ENCODE assay signal across 8 mouse cellular contexts in the genomic region with DNA sequence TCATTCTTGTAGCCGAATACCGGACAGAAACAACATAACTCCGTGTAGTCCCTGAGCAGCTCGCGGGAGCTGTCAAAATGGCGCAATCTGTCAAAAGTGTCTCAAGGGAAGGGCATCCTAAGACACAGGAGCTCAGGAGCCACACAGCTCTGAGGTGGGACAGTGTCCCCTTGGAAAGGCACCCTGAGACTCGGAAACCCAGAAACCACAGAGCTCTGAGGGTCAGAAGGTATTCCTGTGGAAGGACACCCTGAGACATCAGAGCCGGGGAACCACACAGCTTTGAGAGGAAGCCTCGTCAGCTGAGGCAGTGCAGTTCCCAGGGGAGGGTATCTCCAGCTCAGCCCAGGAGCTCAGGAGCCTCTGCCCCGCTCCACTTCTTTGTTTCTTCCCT. TPM values are rescaled to one million over a fixed set of nuclear protein-coding genes. Genes with fewer than 3 reads are reported as not detected.
DNase-seq lines count a peak whose midpoint lies in the region; ATAC-seq and TF ChIP-seq lines count a peak whose summit lies in the region.

No protein-coding gene starts in this region.

- WGBS in heart, embryonic 14.5 days: 4% methylated on average over 10 of the region's 10 CpGs
- 3% methylated on average over 10 of the region's 10 CpGs for WGBS in liver, embryonic 12.5 days (ENCODE audit: insufficient replicate concordance)
- 2% methylated on average over 10 of the region's 10 CpGs for WGBS in olfactory bulb, adult 2 months

- no peaks in the 10 kb centered on the region; the same call in 1 of the 2 replicates for H3K36me3 ChIP-seq in testis, adult 2 months (ENCODE audit: control insufficient read depth, insufficient read depth, low read length)
- H3K36me3 ChIP-seq in heart, embryonic 14.5 days (ENCODE audit: control insufficient read depth, insufficient read depth, low read length): peaks cover 11% of the 10 kb centered on the region
- peaks cover 17% of the 10 kb centered on the region for H3K36me3 ChIP-seq in liver, embryonic 12.5 days

- no peak for TF ChIP-seq CTCF in testis, adult 2 months (IDR thresholded peaks at IDR 0.05; ENCODE audit: control insufficient read depth, insufficient read depth, insufficient replicate concordance, low read depth, low read length)
- TF ChIP-seq CTCF in olfactory bulb, adult 2 months (IDR thresholded peaks at IDR 0.05; ENCODE audit: insufficient read depth, low read depth, low read length): no peak

- H3K4me1 ChIP-seq in testis, adult 2 months (ENCODE audit: control insufficient read depth, insufficient read depth, low read length): peaks cover 3% of the 10 kb centered on the region
- peaks cover 4 to 16% of the 10 kb centered on the region in 2 experiments; a peak in 3 of 4 replicates for H3K4me1 ChIP-seq in heart, embryonic 14.5 days (ENCODE audit: control insufficient read depth in 2 of 2, insufficient read depth in 2 of 2, low read length in 2 of 2)
- H3K4me1 ChIP-seq in liver, embryonic 12.5 days: peaks cover 26% of the 10 kb centered on the region
- H3K4me1 ChIP-seq in olfactory bulb, adult 2 months (ENCODE audit: control insufficient read depth, insufficient read depth, low read length): peaks cover 5% of the 10 kb centered on the region; the same call in 1 of the 2 replicates

- no peak for DNase-seq in cerebellum, postnatal 4 days (ENCODE audit: low spot score in 2 of 2)
- no peak for DNase-seq in testis, postnatal 10 days (ENCODE audit: low spot score)
- no peak for DNase-seq in frontal cortex, postnatal 14 days (ENCODE audit: low spot score in 2 of 2)

- H3K27me3 ChIP-seq in testis, adult 2 months (ENCODE audit: control insufficient read depth, insufficient read depth, low read length): no peaks in the 10 kb centered on the region
- no peaks in the 10 kb centered on the region for H3K27me3 ChIP-seq in heart, embryonic 14.5 days (ENCODE audit: control insufficient read depth, insufficient read depth, low read length)
- H3K27me3 ChIP-seq in liver, embryonic 12.5 days (replicated peaks): peaks cover 11% of the 10 kb centered on the region

- H3K4me3 ChIP-seq in testis, adult 2 months (ENCODE audit: control insufficient read depth, low read depth, low read length): peak overlapping the region; percentile 99
- peak overlapping the region; percentile 44 to 70 for H3K4me3 ChIP-seq in heart, embryonic 14.5 days (ENCODE audit: control insufficient read depth in 1 of 2, insufficient read depth in 1 of 2, low read depth in 1 of 2, low read length in 2 of 2)
- H3K4me3 ChIP-seq in liver, embryonic 12.5 days: peak overlapping the region; percentile 83
- peak overlapping the region; percentile 67 for H3K4me3 ChIP-seq in olfactory bulb, adult 2 months (ENCODE audit: insufficient read depth, low read depth, low read length)

- H3K4me2 ChIP-seq in heart, embryonic 14.5 days (ENCODE audit: low read length): peak overlapping the region; percentile 80
- H3K4me2 ChIP-seq in liver, embryonic 12.5 days: peak overlapping the region; percentile 78

- H3K9me3 ChIP-seq in heart, embryonic 14.5 days (ENCODE audit: control insufficient read depth, low read length): no peaks in the 10 kb centered on the region
- no peaks in the 10 kb centered on the region for H3K9me3 ChIP-seq in liver, embryonic 12.5 days (replicated peaks)

- TF ChIP-seq POLR2A in testis, adult 2 months (IDR thresholded peaks at IDR 0.05; ENCODE audit: control insufficient read depth, low read depth, low read length): no peak
- TF ChIP-seq POLR2A in olfactory bulb, adult 2 months (IDR thresholded peaks at IDR 0.05; ENCODE audit: insufficient read depth, low read depth, low read length): no peak

- H3K27ac ChIP-seq in testis, adult 2 months (ENCODE audit: control insufficient read depth, insufficient read depth, low read depth, low read length): peak overlapping the region; percentile 99
- H3K27ac ChIP-seq in heart, embryonic 14.5 days (replicated peaks in 1 of 2; ENCODE audit: control insufficient read depth in 1 of 2, insufficient read depth in 1 of 2, low read depth in 2 of 2, low read length in 2 of 2): peak overlapping the region; percentile 78 to 93
- H3K27ac ChIP-seq in liver, embryonic 12.5 days: peak overlapping the region; percentile 95
- H3K27ac ChIP-seq in olfactory bulb, adult 2 months (ENCODE audit: insufficient read depth, low read depth, low read length): peak overlapping the region; percentile 93

- H3K9ac ChIP-seq in heart, embryonic 14.5 days (ENCODE audit: low read length): peak overlapping the region; percentile 78
- peak overlapping the region; percentile 84 for H3K9ac ChIP-seq in liver, embryonic 12.5 days

- ATAC-seq in cerebellum, adult (ENCODE audit: insufficient number of reproducible peaks, low FRiP score, low TSS enrichment): peak; percentile 56
- no peak for ATAC-seq in heart, embryonic 14.5 days (ENCODE audit: insufficient number of reproducible peaks, insufficient read depth, low FRiP score, low read depth)
- ATAC-seq in liver, embryonic 12.5 days: peak; percentile 34

RNA-seq across cellular contexts. Expression of a gene that starts 0.6 kb away (rescaled TPM):
- polyA plus RNA-seq in testis, adult 2 months (2012; rRNA removed): 10.2 and 11.6 TPM in 2 replicates
- polyA plus RNA-seq in heart, embryonic 14.5 days (2014; fragmentation: Nextera tagmentation; extraction: Ambion mirVana): 42.8 and 45.2 TPM in 2 replicates
- polyA plus RNA-seq in liver, embryonic 12.5 days (2016; fragmentation: Nextera tagmentation; extraction: Ambion mirVana): 31.6 and 36.3 TPM in 2 replicates
- not detected in 2 replicates for polyA plus RNA-seq in olfactory bulb, adult 2 months (2012; ENCODE audit: insufficient read depth, insufficient read length, low replicate concordance, missing spikeins)

RNA-seq across cellular contexts. Expression of a gene that starts 12.2 kb away (rescaled TPM):
- polyA plus RNA-seq in testis, adult 2 months (2012; rRNA removed): 0.11 and 0.22 TPM in 2 replicates
- polyA plus RNA-seq in heart, embryonic 14.5 days (2014; fragmentation: Nextera tagmentation; extraction: Ambion mirVana): 0.11 and 0.31 TPM in 2 replicates
- polyA plus RNA-seq in liver, embryonic 12.5 days (2016; fragmentation: Nextera tagmentation; extraction: Ambion mirVana): 2.8 and 3.7 TPM in 2 replicates
- polyA plus RNA-seq in olfactory bulb, adult 2 months (2012; ENCODE audit: insufficient read depth, insufficient read length, low replicate concordance, missing spikeins): not detected in 2 replicates
